Mouse (Mus musculus): ENCODE results near the gene Alpk3.

- no peak for TF ChIP-seq CTCF (IDR thresholded peaks at IDR 0.05; ENCODE audit: low read depth, low read length)
- TF ChIP-seq TAL1 (conservative IDR thresholded peaks at IDR 0.05; ENCODE audit: low read depth, low read length) = no peak
Measured at GRCm38 (mm10) chr7:81141541-81141940, 84.1 kb downstream of the Alpk3 start.
